Mouse (Mus musculus): ENCODE results near the gene Pmm2.

The Pmm2 gene

GRCm38 (mm10) chr16:8658349-8658748 is 20.9 kb downstream of the Pmm2 start:
- DNase-seq = no peak

GRCm38 (mm10) chr16:8658764-8659163 is 21.3 kb downstream of the Pmm2 start:
- no peak for DNase-seq

DNA sequence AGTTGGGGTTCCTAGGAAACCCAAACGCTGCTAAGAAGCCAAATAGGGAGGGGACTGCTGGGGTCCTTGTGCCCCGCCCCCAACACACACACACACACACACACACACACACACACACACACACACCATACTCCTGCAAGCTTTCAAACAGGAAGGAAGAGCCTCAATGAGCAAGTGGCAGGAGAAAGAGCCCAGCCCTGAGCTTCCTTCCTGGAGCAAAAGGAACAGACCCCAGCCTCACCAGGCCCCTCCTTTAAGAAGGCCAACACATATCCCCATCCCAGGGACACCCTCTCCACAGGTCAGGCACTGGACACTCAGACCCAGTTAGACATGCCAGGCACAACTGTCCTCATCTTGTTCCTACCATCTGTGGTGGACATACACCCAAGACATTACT is 25.5 kb downstream of the Pmm2 start:
- no peak for DNase-seq

DNA sequence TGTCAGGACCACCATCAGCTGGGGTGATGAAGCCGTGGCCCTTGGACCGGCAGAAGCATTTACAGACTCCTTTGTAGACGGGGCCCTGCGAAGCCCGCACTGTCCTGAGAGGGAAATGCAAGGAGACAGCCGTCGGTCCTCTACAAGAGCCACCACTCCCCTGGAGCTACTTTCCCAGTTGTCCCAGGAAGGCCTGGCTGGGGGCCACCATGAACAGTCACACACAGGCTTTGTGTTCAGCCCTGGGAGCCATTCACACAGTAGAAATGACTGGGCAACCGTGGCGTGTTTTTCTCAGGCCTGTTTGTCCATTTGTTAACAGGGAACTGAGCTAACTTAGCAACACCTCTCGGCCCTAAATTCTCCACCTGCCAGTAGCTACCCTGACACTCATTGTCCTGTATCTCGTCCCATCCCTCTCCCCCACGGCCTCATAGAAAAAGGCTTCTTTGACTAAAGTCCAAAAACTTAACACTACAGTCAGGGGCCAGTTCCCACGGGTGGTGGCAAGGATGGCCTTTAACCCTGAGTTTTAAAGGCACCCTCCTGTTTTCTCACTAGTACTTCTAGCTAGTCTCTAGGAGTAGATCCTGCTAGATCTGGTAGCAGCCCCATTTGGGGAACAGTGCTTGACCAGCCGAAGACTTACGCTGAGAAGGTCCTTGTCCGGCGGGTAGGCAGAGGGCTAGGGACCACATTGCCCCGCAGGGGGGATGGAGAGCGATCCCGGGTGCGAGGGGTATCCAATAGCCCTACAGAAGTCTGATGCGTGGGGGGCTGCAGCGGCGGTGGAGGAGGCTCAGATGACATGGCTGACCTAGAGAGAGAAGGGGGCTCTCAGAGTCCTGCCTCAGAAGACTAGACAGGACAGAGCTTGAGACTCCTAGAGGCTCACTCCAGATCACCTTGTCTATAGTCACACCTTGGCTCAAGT is 26.4 kb downstream of the Pmm2 start:
- no peak for DNase-seq

DNA sequence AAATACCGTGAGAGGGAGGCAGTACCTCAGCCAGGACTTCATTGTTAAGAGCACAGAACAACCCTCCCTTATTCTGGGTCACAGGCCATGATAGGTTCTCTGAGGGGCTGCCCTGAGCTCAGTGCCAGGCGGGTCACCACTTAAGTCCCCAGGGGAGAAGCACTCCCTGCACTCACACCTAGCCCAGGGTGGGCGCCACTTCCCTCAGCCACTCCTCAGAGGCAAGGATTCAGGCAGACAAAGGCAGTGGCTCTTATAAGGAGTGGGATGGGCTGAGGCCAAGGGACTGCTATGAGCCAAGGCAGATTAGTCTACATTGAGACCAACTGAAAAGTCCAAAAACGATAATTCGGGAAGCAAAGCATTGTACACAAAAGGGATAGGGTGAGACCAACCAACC is 27.9 kb downstream of the Pmm2 start:
- no peak for DNase-seq

- no peak for DNase-seq
These were observed 29.0 kb downstream of the Pmm2 start for GRCm38 (mm10) chr16:8666452-8666851.

DNA sequence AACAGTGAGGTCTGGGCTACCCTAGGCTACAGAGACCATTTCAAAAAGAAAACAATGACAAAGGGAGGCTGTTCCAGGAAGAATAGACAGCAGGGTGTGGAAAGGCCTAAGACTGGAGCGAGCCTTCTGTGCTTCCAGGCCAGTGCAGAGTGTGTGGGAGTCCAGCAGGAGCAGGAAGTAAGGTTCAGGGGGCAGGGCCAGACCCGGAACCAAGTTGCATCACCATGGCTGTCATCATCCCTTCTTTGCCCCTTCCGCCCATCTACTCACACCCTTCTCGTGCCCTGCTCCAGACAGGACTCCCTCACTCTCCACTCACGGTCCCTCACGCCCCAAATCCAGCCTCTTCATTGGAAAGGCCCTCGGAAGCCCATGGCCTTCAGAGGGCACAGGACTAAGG is 29.8 kb downstream of the Pmm2 start:
- no peak for DNase-seq

- no peak for DNase-seq
These were observed 30.3 kb downstream of the Pmm2 start for GRCm38 (mm10) chr16:8667814-8668213.

- no peak for DNase-seq
These were observed 30.9 kb downstream of the Pmm2 start for GRCm38 (mm10) chr16:8668386-8668785.

DNA sequence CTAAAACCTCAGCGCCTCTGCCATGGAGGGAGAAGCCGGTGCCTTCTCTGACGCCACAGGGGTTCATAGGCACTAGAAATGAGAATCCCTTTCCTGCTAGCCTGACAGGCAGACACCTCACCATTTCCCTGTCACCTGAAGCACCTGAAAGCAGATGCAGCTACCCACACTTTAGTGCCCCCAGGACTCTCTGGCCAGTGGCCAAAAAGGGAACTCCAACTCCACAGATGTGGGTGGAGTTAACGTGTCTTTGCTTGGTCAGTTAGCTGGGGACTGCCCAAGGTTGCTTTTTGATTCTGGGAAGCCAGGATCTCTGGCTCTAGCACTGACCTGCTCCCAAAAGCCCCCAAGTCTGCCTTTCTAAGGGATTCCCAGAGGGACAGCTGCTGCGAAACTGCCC is 32.0 kb downstream of the Pmm2 start:
- no peak for DNase-seq

- no peak for DNase-seq
These were observed 32.9 kb downstream of the Pmm2 start for GRCm38 (mm10) chr16:8670041-8671035.

- peak; percentile 70 for DNase-seq
These were observed 34.3 kb downstream of the Pmm2 start, which contains the start of gene Carhsp1 for GRCm38 (mm10) chr16:8671551-8672349. Gene Carhsp1, minus strand, starts transcription at chr16:8672155.

DNA sequence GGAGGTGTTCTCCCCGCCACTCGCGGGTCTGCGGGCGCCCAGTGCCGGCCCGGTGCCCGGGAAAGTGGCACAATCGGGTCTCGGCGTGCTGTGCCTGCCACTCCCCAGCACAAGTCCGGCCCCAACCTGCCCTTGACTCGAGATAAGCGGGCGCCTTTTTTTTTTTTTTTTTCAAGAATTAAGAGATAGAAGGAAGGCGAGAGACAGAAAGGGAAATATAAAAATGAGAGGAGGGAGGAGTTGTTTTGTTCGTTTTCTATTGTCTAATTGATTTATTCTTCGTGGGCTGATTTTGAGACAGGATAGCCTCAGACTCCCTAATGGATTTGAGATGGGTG is 34.8 kb downstream of the Pmm2 start:
- no peak for DNase-seq

- no peak for DNase-seq
These were observed 35.3 kb downstream of the Pmm2 start for GRCm38 (mm10) chr16:8672811-8673210.

DNA sequence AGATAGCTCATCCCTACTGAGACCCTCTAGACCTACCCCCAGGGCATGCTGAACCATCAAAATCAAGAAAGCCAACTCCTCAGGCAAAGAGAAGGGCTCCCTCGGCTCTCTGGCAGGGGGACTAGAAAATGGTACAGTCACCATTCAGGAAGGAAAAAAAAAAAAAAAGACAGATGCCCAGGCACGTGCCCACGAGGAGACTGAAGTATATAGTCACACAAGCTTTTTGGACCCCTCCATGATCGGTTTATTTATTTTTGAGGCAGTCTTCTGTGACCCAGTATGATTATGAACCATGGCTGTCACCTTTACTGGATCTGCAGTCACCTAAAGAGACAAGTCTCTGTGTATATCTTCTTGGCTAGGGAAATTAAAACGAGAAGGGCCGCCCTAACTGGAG is 35.9 kb downstream of the Pmm2 start:
- no peak for DNase-seq

DNA sequence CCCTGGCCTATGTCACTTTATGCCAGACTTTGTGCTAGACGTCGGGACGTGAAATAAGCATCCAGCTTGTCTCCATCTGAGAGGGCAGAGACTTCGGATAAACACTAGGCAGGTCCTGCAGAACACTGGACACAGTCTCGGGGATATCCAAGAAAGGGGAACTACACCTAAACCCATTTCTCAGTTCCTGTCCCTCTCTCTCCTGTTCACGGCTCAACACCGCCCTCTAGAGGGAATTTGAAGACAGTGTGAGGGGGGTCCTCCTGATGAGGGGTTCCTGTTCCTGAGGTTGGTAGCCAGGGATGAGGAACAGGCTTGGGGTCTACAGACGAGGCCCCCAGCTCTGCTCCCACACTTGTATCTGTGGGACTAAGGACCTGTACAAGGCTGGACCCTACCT is 36.7 kb downstream of the Pmm2 start:
- DNase-seq = no peak

- DNase-seq = no peak
These were observed 38.1 kb downstream of the Pmm2 start for GRCm38 (mm10) chr16:8675559-8675958.

GRCm38 (mm10) chr16:8676228-8676627 is 38.8 kb downstream of the Pmm2 start:
- no peak for DNase-seq

DNA sequence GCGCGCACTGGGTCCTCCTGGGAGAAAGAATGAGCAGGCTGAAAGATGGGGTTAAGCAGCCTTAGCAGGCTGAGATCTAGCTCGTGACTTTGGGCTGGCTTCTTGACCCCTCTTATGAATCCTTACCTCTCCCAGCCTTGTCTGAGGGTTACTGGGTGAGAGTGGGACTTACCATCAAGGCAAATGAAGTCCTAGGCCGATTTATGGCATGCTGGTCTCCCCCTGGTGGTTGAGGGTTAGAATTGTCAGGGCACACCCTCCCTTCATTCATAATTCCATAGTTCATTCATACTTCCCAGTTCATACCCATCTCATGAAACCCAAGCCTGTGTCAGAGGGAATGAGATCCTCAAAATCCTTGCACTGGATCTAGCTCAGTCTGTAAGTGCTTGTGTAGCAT is 39.3 kb downstream of the Pmm2 start:
- DNase-seq = peak; percentile 29

- DNase-seq = no peak
These were observed 40.6 kb downstream of the Pmm2 start for GRCm38 (mm10) chr16:8678035-8678434.

DNA sequence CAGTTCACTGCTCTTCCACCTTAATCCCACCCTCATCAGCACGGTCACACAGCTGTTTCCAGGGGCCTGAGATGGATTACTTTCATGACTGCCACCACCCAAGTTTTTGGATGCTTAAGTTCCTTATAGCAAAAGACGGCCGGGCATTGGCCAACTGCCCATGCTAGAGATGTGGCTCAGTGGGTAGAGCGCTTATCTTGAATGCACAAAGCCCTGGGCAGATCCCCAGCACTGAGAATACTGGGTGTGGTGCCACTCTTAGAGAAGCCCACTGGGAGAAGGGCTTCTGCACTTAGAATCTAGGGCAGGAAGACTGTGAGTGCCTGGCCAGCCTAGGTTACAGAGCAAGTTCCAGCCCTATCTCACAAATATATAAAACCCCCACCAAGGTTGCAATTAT is 41.2 kb downstream of the Pmm2 start:
- no peak for DNase-seq

GRCm38 (mm10) chr16:8679780-8680179 is 42.3 kb downstream of the Pmm2 start:
- DNase-seq = no peak

GRCm38 (mm10) chr16:8680470-8680869 is 43.0 kb downstream of the Pmm2 start, which contains the start of gene Gm5767:
Gene Gm5767, plus strand, starts transcription at chr16:8680770.
- DNase-seq = no peak
